Mouse (Mus musculus): ENCODE measurements around the gene Ssbp2. TPM values are rescaled to one million over a fixed set of nuclear protein-coding genes. Genes with fewer than 3 reads are reported as not detected.

Ssbp2 gene
- polyA plus RNA-seq, 2 experiments = 118 to 174 TPM

DNA sequence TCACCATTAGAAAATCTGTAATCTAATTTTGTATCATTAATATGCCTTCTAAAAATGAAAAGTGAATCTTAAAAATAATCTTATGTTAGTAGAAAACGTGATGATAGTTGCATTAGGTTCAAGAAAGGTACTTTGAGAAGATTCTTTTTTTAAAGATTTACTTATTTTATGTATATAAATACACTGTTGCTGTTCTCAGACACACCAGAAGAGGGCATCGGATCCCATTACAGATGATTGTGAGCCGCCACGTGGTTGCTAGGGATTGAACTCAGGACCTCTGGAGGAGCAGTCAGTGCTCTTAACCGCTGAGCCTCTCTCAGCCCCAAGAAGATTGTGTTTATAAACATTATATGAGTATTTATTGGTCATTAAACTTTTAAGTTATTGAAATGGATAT, 126.3 kb downstream of the Ssbp2 start:
- WGBS = 76% methylated on average over 5 of the region's 5 CpGs
- H3K4me3 ChIP-seq (replicated peaks; ENCODE audit: low read length) = no peak overlapping the region
- H3K4me1 ChIP-seq (ENCODE audit: control insufficient read depth, insufficient read depth, low read length) = no peaks in the 10 kb centered on the region
- no peak overlapping the region for H3K27ac ChIP-seq (replicated peaks; ENCODE audit: low read depth, low read length)
- H3K36me3 ChIP-seq (ENCODE audit: control insufficient read depth, insufficient read depth, low read length) = no peaks in the 10 kb centered on the region
- DNase-seq (ENCODE audit: low spot score) = no peak
- no peak for TF ChIP-seq POLR2A (IDR thresholded peaks at IDR 0.05; ENCODE audit: borderline replicate concordance, extremely low read depth, insufficient read depth, insufficient read length)
- H3K27me3 ChIP-seq (ENCODE audit: control insufficient read depth, insufficient read depth, low read length) = no peaks in the 10 kb centered on the region
- no peaks in the 10 kb centered on the region for H3K9me3 ChIP-seq (ENCODE audit: control insufficient read depth, low read length)
- H3K4me2 ChIP-seq (replicated peaks; ENCODE audit: low read depth, low read length, severe bottlenecking) = no peak overlapping the region
- no peak for ATAC-seq (ENCODE audit: low FRiP score, low read depth)
- H3K9ac ChIP-seq (ENCODE audit: low read depth, low read length, severe bottlenecking) = no peak overlapping the region

GRCm38 (mm10) chr13:91588475-91588874, 128.4 kb downstream of the Ssbp2 start:
- no peak overlapping the region for H3K4me3 ChIP-seq (replicated peaks; ENCODE audit: low read length)
- H3K9me3 ChIP-seq (ENCODE audit: control insufficient read depth, low read length) = no peaks in the 10 kb centered on the region
- TF ChIP-seq POLR2A (IDR thresholded peaks at IDR 0.05; ENCODE audit: borderline replicate concordance, extremely low read depth, insufficient read depth, insufficient read length) = no peak
- H3K4me1 ChIP-seq (ENCODE audit: control insufficient read depth, insufficient read depth, low read length) = no peaks in the 10 kb centered on the region
- H3K36me3 ChIP-seq (ENCODE audit: control insufficient read depth, insufficient read depth, low read length) = no peaks in the 10 kb centered on the region
- ATAC-seq (ENCODE audit: low FRiP score, low read depth) (no peak), DNase-seq (ENCODE audit: low spot score) (no peak)
- 86% methylated on average over 2 of the region's 2 CpGs for WGBS
- no peak overlapping the region for H3K9ac ChIP-seq (ENCODE audit: low read depth, low read length, severe bottlenecking)
- no peaks in the 10 kb centered on the region for H3K27me3 ChIP-seq (ENCODE audit: control insufficient read depth, insufficient read depth, low read length)
- no peak overlapping the region for H3K27ac ChIP-seq (replicated peaks; ENCODE audit: low read depth, low read length)
- H3K4me2 ChIP-seq (replicated peaks; ENCODE audit: low read depth, low read length, severe bottlenecking) = no peak overlapping the region

DNA sequence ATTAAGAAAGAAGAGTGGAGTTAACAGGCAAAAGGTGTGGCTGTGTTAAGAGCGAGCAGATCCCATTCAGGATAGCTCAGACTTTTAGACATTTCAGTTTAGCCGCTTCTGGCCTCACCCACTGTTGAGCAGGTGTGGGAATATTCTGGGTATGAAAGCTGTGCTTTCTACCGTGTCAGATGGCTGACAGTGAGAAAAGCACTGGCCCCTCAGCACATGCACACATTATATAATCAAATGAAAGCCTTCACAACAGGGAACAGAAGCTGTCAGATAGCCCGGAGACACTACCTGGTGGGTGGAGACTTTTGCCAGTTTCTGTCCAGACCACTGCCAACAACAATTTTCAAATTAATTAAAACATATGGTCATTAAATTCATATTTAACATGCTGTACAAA, 131.8 kb downstream of the Ssbp2 start:
- Histone ChIP-seq H3K27me3 (ENCODE audit: control insufficient read depth, insufficient read depth, low read length) (no peaks in the 10 kb centered on the region), H3K9ac (ENCODE audit: low read depth, low read length, severe bottlenecking) (no peak overlapping the region), H3K9me3 (ENCODE audit: control insufficient read depth, low read length) (no peaks in the 10 kb centered on the region), H3K4me3 (replicated peaks; ENCODE audit: low read length) (no peak overlapping the region), H3K27ac (replicated peaks; ENCODE audit: low read depth, low read length) (no peak overlapping the region), H3K36me3 (ENCODE audit: control insufficient read depth, insufficient read depth, low read length) (no peaks in the 10 kb centered on the region), H3K4me1 (ENCODE audit: control insufficient read depth, insufficient read depth, low read length) (no peaks in the 10 kb centered on the region), H3K4me2 (replicated peaks; ENCODE audit: low read depth, low read length, severe bottlenecking) (no peak overlapping the region)
- DNase-seq (ENCODE audit: low spot score) (no peak), ATAC-seq (ENCODE audit: low FRiP score, low read depth) (no peak)
- WGBS = 66% methylated on average over 4 of the region's 4 CpGs
- TF ChIP-seq POLR2A (IDR thresholded peaks at IDR 0.05; ENCODE audit: borderline replicate concordance, extremely low read depth, insufficient read depth, insufficient read length) = no peak

- no peaks in the 10 kb centered on the region for H3K36me3 ChIP-seq (ENCODE audit: control insufficient read depth, insufficient read depth, low read length)
- H3K4me1 ChIP-seq (ENCODE audit: control insufficient read depth, insufficient read depth, low read length) = no peaks in the 10 kb centered on the region
- 93% methylated on average over 1 of the region's 1 CpGs for WGBS
- no peak overlapping the region for H3K27ac ChIP-seq (replicated peaks; ENCODE audit: low read depth, low read length)
- no peak overlapping the region for H3K4me2 ChIP-seq (replicated peaks; ENCODE audit: low read depth, low read length, severe bottlenecking)
- no peak overlapping the region for H3K9ac ChIP-seq (ENCODE audit: low read depth, low read length, severe bottlenecking)
- no peak for TF ChIP-seq POLR2A (IDR thresholded peaks at IDR 0.05; ENCODE audit: borderline replicate concordance, extremely low read depth, insufficient read depth, insufficient read length)
- DNase-seq (ENCODE audit: low spot score) (no peak), ATAC-seq (ENCODE audit: low FRiP score, low read depth) (no peak)
- no peaks in the 10 kb centered on the region for H3K9me3 ChIP-seq (ENCODE audit: control insufficient read depth, low read length)
- no peak overlapping the region for H3K4me3 ChIP-seq (replicated peaks; ENCODE audit: low read length)
- H3K27me3 ChIP-seq (ENCODE audit: control insufficient read depth, insufficient read depth, low read length) = no peaks in the 10 kb centered on the region
These were observed 135.2 kb downstream of the Ssbp2 start for GRCm38 (mm10) chr13:91595284-91595683.

GRCm38 (mm10) chr13:91599594-91599993, 139.5 kb downstream of the Ssbp2 start:
- Histone ChIP-seq H3K27ac (replicated peaks; ENCODE audit: low read depth, low read length) (no peak overlapping the region), H3K4me2 (replicated peaks; ENCODE audit: low read depth, low read length, severe bottlenecking) (no peak overlapping the region), H3K36me3 (ENCODE audit: control insufficient read depth, insufficient read depth, low read length) (no peaks in the 10 kb centered on the region), H3K9ac (ENCODE audit: low read depth, low read length, severe bottlenecking) (no peak overlapping the region), H3K4me3 (replicated peaks; ENCODE audit: low read length) (no peak overlapping the region), H3K9me3 (ENCODE audit: control insufficient read depth, low read length) (no peaks in the 10 kb centered on the region), H3K4me1 (ENCODE audit: control insufficient read depth, insufficient read depth, low read length) (no peaks in the 10 kb centered on the region), H3K27me3 (ENCODE audit: control insufficient read depth, insufficient read depth, low read length) (no peaks in the 10 kb centered on the region)
- DNase-seq (ENCODE audit: low spot score) (no peak), ATAC-seq (ENCODE audit: low FRiP score, low read depth) (no peak)
- 93% methylated on average over 3 of the region's 3 CpGs for WGBS
- TF ChIP-seq POLR2A (IDR thresholded peaks at IDR 0.05; ENCODE audit: borderline replicate concordance, extremely low read depth, insufficient read depth, insufficient read length) = no peak
